Mouse (Mus musculus) T-helper 17 cell (primary cell): Measurements from ENCODE around the gene Pnliprp2.

Experiments
- in situ Hi-C, 2 experiments: fragments of 300-600 bp; cut with MboI, MseI; formaldehyde crosslinking; loops; 1 replicate in 1 of 2; 2 replicates in 1 of 2; pipeline ENCODE4 v1.15.1; 2025; ENCODE audit warnings: high pct_unique_total_duplicates in 2 of 2

Gene Pnliprp2

GRCm38 (mm10) chr19:58795114-58795669 is 35.7 kb downstream of the Pnliprp2 start:
- in situ Hi-C loops = no loop called here

- in situ Hi-C loops = loop anchor here in 1 of 2 experiments (5.0 kb wide), 1 partner anchor 102 kb away; no protein-coding TSS in a partner anchor
Measured at GRCm38 (mm10) chr19:58805191-58805779, 45.8 kb downstream of the Pnliprp2 start.

GRCm38 (mm10) chr19:58806364-58806763 is 46.8 kb downstream of the Pnliprp2 start:
- in situ Hi-C loops = loop anchor here in 1 of 2 experiments (5.0 kb wide), 1 partner anchor 101 kb away; no protein-coding TSS in a partner anchor

- in situ Hi-C loops = loop anchor here in 1 of 2 experiments (5.0 kb wide), 1 partner anchor 98 kb away; no protein-coding TSS in a partner anchor
Measured at GRCm38 (mm10) chr19:58808864-58809263, 49.3 kb downstream of the Pnliprp2 start.

- in situ Hi-C loops = loop anchor here in 1 of 2 experiments (10.0 kb wide), 1 partner anchor 394 kb away; no protein-coding TSS in a partner anchor
Measured at GRCm38 (mm10) chr19:58810536-58810935, 51.0 kb downstream of the Pnliprp2 start.

GRCm38 (mm10) chr19:58815179-58815922 is 55.8 kb downstream of the Pnliprp2 start:
- in situ Hi-C loops = loop anchor here in 1 of 2 experiments (10.0 kb wide), 1 partner anchor 389 kb away; no protein-coding TSS in a partner anchor

GRCm38 (mm10) chr19:58816453-58817041 is 57.0 kb downstream of the Pnliprp2 start:
- in situ Hi-C loops = loop anchor here in 1 of 2 experiments (10.0 kb wide), 1 partner anchor 388 kb away; no protein-coding TSS in a partner anchor

GRCm38 (mm10) chr19:58817398-58817797 is 57.9 kb downstream of the Pnliprp2 start:
- in situ Hi-C loops = loop anchor here in 1 of 2 experiments (10.0 kb wide), 1 partner anchor 387 kb away; no protein-coding TSS in a partner anchor

- in situ Hi-C loops = loop anchor here in 1 of 2 experiments (10.0 kb wide), 1 partner anchor 386 kb away; no protein-coding TSS in a partner anchor
Measured at GRCm38 (mm10) chr19:58818571-58819415, 59.3 kb downstream of the Pnliprp2 start.

- in situ Hi-C loops = no loop called here
Measured at GRCm38 (mm10) chr19:58822454-58823200, 63.1 kb downstream of the Pnliprp2 start.

GRCm38 (mm10) chr19:58823301-58823700 is 63.8 kb downstream of the Pnliprp2 start:
- in situ Hi-C loops = no loop called here

GRCm38 (mm10) chr19:58824316-58824715 is 64.8 kb downstream of the Pnliprp2 start:
- in situ Hi-C loops = no loop called here
